Mouse (Mus musculus) layer of hippocampus, adult 2 months (tissue): ENCODE data around the gene Lzts2. TPM values are rescaled to one million over a fixed set of nuclear protein-coding genes. Genes with fewer than 3 reads are reported as not detected.
A peak's percentile ranks its signal among the peaks of the same experiment; 100 is the strongest.

Source experiments
- DNase-seq, 2 experiments: peaks; one replicate each; pipeline ENCODE4 v3.0.0; 2022; ENCODE audit warnings: low spot score in 2 of 2
- H3K27ac ChIP-seq: fragments of 200-600 bp; 2 replicates; pipeline ENCODE4 v1.8.1; 2022
- H3K4me3 ChIP-seq: fragments of 200-600 bp; 2 replicates; pipeline ENCODE4 v1.8.1; 2022; ENCODE audit warnings: mild to moderate bottlenecking
- CTCF ChIP-seq: fragments of 200-600 bp; conservative IDR thresholded peaks from 2 replicates; pipeline ENCODE4 v1.8.1; 2022; ENCODE audit warnings: antibody characterized with exemption, mild to moderate bottlenecking, moderate library complexity
- total RNA-seq, 2 experiments: library from RNA; stranded (reverse); gene quantifications; 2 replicates each; pipeline ENCODE4 v1.2.3; 2021

Lzts2 gene
- total RNA-seq, 2 experiments from 2014 or later: 28.5 to 30.1 TPM

GRCm38 (mm10) chr19:44988831-44989566 lies 25.2 kb upstream of the Lzts2 start, which contains the start of gene Sema4g:
Gene Sema4g (plus strand): TSS chr19:44989101.
- DNase-seq: no peak
- Histone ChIP-seq H3K4me3 (peak within 1 kb of the TSS; percentile 73), H3K27ac (peak within 1 kb of the TSS; percentile 70)
- TF ChIP-seq CTCF: peak; percentile 72

GRCm38 (mm10) chr19:44989567-44990495 lies 24.4 kb upstream of the Lzts2 start:
- peak overlapping the region; percentile 73 for H3K4me3 ChIP-seq
- no peak for TF ChIP-seq CTCF
- peak overlapping the region; percentile 70 for H3K27ac ChIP-seq
- no peak for DNase-seq

- H3K27ac ChIP-seq: no peak overlapping the region
- no peak for TF ChIP-seq CTCF
- H3K4me3 ChIP-seq: no peak overlapping the region
- no peak for DNase-seq
Observed at GRCm38 (mm10) chr19:44991031-44991430, 23.2 kb upstream of the Lzts2 start.

DNA sequence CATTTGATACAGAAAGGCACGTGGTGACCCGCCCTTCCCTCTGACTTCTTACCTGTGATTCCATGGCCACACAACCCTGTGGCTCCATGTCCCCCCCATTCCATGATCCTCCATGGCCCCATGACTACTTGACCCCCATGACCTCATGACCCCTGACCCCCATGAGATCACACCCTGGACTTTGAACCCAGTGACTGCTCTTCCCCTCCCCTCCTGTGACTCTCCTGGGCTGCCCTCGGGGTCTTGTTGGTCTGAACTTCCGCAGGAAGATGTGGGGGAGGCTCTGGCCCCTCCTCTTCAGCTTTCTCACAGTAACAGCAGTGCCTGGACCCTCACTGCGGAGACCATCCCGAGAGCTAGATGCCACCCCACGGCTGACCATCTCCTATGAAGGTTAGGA lies 22.0 kb upstream of the Lzts2 start:
- H3K4me3 ChIP-seq: no peak overlapping the region
- no peak for DNase-seq
- H3K27ac ChIP-seq: no peak overlapping the region
- no peak for TF ChIP-seq CTCF

DNA sequence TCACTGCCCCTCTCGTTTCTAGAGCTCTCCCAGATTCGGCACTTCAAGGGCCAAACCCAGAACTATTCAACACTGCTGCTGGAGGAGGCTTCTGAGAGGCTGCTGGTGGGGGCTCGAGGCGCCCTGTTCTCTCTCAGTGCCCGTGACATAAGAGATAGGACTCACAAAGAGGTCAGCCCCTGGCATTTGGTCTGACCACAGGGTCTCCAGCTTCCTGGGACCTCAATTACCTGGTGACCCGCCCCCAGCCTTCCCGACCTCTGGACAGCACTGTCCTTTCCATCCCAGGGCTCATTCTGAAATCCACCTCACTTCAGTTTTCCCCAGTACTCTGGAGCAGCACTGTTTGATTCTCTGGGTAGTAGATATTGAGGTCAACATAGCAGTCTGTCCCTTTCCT lies 21.5 kb upstream of the Lzts2 start:
- TF ChIP-seq CTCF: no peak
- DNase-seq: no peak
- Histone ChIP-seq H3K27ac (no peak overlapping the region), H3K4me3 (no peak overlapping the region)

DNA sequence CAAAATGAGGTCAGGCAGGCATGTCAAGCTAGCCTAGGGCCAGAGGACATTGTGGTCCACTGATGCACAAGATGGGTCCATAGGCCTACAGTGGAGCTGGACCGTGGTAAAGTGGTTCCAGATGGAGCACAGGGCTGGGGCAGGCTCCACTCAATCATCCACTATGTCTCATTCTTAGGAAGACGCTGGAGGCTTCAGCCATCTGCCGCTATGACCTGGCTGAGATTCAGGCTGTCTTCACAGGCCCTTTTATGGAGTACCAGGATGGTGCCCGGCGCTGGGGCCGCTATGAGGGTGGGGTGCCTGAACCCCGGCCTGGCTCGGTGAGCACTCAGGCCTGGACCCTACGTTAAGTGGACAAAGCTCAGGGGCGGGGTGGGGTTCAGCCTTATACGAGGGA lies 16.4 kb upstream of the Lzts2 start:
- no peak overlapping the region for H3K4me3 ChIP-seq
- no peak for DNase-seq
- H3K27ac ChIP-seq: no peak overlapping the region
- no peak for TF ChIP-seq CTCF

DNA sequence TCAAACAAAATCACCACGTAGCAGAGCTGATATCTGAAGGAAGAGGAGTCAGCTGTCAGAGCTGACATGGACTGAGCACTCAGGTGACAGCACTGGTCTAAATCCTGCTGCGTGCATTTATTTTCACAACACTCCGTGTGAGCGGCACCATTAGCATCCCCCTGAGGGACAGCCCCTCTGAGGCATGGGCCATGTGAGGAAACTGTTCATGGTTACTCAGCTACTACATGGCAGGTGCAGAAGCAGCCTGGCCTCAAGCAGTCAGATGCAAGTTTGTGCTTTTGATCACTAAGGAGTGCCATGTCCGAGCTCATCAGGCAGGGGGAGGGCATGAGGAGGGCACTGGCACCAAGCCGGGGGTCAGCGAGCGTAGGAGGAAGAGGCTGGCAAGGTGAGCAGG lies 14.6 kb upstream of the Lzts2 start:
- no peak for DNase-seq
- TF ChIP-seq CTCF: no peak
- Histone ChIP-seq H3K4me3 (no peak overlapping the region), H3K27ac (no peak overlapping the region)

GRCm38 (mm10) chr19:45002301-45002700 lies 11.9 kb upstream of the Lzts2 start:
- peak; percentile 56 for TF ChIP-seq CTCF
- Histone ChIP-seq H3K27ac (no peak overlapping the region), H3K4me3 (no peak overlapping the region)
- DNase-seq: no peak

DNA sequence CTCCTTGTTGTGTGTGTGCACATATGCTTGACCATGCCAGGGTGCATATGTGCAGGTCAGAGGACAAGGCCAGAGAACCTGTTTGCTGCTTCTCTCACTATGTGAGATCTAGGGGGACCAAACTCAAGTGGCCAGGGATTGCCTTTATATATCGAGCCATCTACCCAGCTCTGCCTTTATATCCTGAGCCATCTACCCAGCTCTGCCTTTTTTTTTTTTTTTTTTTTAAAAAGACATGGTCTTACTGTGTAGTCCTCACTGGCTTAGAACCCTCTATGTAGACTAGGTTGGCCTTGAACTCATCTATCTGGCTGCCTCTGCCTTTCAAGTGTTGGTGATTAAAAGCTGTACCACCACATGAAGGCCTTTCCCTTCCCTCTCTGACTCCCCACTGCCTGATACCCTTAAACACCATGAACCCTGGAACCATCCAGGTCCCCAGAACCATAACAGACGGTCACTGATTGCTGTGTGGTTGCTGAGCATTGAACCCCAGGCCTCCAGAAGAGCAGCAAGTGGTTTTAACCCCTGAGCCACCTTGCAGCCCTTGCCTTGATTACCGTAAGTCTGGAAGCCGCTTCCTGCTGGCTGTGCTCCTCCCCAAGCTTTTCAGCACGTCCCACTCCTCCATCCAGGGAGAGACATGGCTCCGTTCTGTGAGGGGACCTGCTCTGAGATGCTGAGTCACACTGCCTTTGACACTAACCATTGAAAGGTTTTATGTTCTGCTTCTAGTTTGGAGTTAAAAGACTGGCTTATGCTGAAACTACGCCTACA lies 10.3 kb upstream of the Lzts2 start:
- no peak for TF ChIP-seq CTCF
- no peak for DNase-seq
- no peak overlapping the region for H3K27ac ChIP-seq

GRCm38 (mm10) chr19:45005444-45005843 lies 8.8 kb upstream of the Lzts2 start, which contains the start of gene Twnk:
Gene Twnk (plus strand): TSS chr19:45005663.
- Histone ChIP-seq H3K27ac (peak within 1 kb of the TSS; percentile 77), H3K4me3 (peak within 1 kb of the TSS; percentile 97)
- no peak for TF ChIP-seq CTCF
- DNase-seq: peak in 1 of 2 experiments; percentile 40

More for the DNA sequence above, 10.3 kb upstream of the Lzts2 start:
- H3K4me3 ChIP-seq: no peak overlapping the region

DNA sequence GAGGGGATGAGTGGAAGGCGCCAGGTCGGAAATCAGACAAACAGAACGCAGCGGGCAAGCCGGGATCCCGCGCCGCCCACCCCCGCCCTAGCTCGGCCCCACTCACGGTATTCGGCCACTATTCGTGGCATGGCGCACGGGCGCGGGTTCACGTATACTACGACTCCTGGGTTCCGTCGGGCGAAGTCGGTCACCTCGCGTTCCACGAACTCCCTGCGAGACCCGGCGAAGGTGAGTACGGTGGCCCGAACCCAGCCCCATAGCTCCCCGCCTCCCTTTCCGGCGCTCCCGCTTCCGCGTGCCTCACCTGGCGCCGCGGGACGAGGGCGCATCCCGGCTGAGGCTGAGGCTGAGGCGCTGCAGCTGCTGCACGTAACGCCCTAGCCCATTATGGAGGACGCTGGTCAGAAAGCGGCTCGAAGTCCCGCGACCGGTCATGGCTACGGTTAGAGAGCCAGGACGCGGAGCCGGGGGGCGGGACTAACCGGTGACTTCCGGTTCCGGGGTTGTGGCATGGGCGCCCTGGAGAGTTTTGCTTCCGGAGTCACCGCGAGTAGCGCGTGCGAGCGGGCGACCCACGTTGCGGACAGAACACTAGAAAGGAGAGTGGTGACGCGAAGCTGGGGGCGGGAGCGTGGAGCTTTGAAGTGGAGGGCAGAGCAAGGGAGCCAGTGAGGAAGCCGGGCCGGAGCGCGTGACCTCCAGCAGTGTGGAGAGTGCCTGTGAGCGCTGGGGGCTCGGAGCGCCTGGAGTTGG lies 8.1 kb upstream of the Lzts2 start, which contains the start of gene Mrpl43:
Gene Mrpl43 (minus strand): TSS at position 486 of the 756 bp plus-strand sequence.
- H3K27ac ChIP-seq: peak within 1 kb of the TSS; percentile 77
- H3K4me3 ChIP-seq: peak within 1 kb of the TSS; percentile 97
- peak; percentile 95 to 98 for DNase-seq
- no peak for TF ChIP-seq CTCF

- no peak for DNase-seq
- peak overlapping the region; percentile 97 for H3K4me3 ChIP-seq
- no peak for TF ChIP-seq CTCF
- H3K27ac ChIP-seq: peak overlapping the region; percentile 77
Observed at GRCm38 (mm10) chr19:45007021-45007420, 7.2 kb upstream of the Lzts2 start.
